Mouse (Mus musculus) thymus, adult 2 months (tissue): ENCODE results near the gene Inpp5b.

Experiments
- CTCF ChIP-seq: fragments of 200-500 bp; IDR thresholded peaks from 2 replicates; pipeline ENCODE4 v1.5.1; 2012; ENCODE audit warnings: mild to moderate bottlenecking, control low read depth, low read length, moderate library complexity, borderline replicate concordance; ENCODE audit not compliant: control insufficient read depth, poor library complexity, insufficient read depth; ENCODE audit errors: extremely low read depth
- POLR2A ChIP-seq: fragments of 200-500 bp; IDR thresholded peaks from 2 replicates; pipeline ENCODE4 v1.6.1; 2012; ENCODE audit warnings: mild to moderate bottlenecking, low read length, control low read depth, moderate library complexity; ENCODE audit not compliant: control insufficient read depth, poor library complexity, insufficient read depth; ENCODE audit errors: extremely low read depth

DNA sequence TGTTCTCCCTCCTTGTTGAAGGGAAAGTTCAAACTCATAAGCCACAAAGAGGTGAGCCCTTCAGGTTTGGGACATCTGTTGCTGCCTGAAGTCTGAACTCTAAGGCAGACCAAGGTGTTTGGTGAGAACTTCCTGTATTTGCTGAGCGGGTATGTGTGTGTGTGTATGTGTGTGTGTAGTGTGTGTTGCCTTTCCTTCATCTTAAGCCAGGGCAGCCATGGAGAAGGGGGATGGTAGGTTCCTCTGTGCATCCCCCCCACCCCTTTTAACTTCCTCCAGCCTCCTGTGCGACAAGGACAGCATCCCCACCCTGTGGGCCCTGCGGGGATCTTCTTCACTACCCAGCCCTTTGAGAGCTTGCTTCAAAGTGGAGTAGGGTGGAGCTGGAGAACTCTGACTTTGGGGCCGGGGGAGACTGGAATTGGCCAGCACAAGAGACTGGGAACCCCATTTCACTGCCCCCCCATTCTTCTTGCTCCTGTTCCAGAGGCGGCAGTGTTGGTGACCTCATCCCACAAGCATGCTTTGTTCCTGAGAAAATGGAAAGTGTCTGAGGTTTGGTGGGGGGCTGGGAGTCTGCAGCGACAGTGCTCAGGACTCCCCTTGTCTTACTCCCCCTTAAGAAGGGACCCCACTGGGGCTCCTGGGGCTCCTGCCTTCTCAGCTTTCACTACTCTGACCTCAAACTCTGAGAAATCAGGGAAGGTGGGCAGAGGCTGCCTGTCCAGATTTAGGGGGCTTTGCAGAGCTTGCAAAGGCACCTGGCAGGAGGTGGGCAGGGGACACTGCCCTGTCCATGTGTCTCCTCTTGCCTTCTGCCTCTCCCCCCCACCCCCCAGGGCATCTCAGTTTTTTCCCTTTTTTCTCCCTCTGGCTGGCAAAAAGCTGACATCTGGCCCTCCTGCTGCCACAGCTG, 37.5 kb upstream of the Inpp5b start:
- TF ChIP-seq CTCF = no peak
- TF ChIP-seq POLR2A = no peak
